8 mouse cellular contexts compared by ENCODE assay signal in the genomic region with DNA sequence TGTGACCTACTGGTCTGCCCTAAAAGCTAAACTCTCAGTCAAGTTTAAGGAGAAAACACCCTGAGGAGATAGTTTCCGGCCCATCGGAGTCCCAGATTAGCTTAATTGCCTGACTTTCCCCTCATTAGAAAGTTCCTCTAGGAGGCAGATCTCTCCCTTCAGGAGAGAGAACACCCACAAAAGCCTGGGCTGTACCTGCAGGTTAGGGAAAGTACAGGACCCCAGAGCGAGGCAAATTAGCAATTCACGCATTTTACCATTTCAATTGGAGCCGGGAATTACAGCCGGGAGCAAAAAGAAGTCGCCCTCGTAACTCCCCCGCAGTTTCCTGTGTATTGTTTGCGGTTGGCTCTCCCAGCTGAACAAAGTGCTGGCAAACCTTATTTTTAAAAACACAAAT. TPM values are rescaled to one million over a fixed set of nuclear protein-coding genes. Genes with fewer than 3 reads are reported as not detected.
DNase-seq lines count a peak whose midpoint lies in the region; ATAC-seq lines count a peak whose summit lies in the region.

No protein-coding gene starts in this region.

- intact Hi-C loops in heart, postnatal 14 days (cut with DNase I) = loop anchor here (10.0 kb wide), 2 partner anchors 48 to 148 kb away; a partner anchor contains a TSS

- no peaks in the 10 kb centered on the region for H3K9me3 ChIP-seq in hindbrain, embryonic 14.5 days (ENCODE audit: control insufficient read depth, low read length)
- no peaks in the 10 kb centered on the region for H3K9me3 ChIP-seq in midbrain, embryonic 15.5 days

- no peaks in the 10 kb centered on the region for H3K27me3 ChIP-seq in hindbrain, embryonic 14.5 days (ENCODE audit: control insufficient read depth, insufficient read depth, low read length)
- H3K27me3 ChIP-seq in midbrain, embryonic 15.5 days (replicated peaks) = no peaks in the 10 kb centered on the region

- no peak overlapping the region for H3K27ac ChIP-seq in hindbrain, embryonic 14.5 days
- H3K27ac ChIP-seq in midbrain, embryonic 15.5 days = no peak overlapping the region

- ATAC-seq in hindbrain, embryonic 14.5 days (ENCODE audit: low FRiP score) = no peak
- ATAC-seq in midbrain, embryonic 15.5 days (replicated peaks) = no peak

- H3K36me3 ChIP-seq in hindbrain, embryonic 14.5 days (replicated peaks; ENCODE audit: control insufficient read depth, insufficient read depth) = no peaks in the 10 kb centered on the region
- H3K36me3 ChIP-seq in midbrain, embryonic 15.5 days (replicated peaks) = no peaks in the 10 kb centered on the region

- 0 out of 2 replicates have a peak overlapping the region, but pooled peaks have one; percentile 7 for H3K9ac ChIP-seq in hindbrain, embryonic 14.5 days
- H3K9ac ChIP-seq in midbrain, embryonic 15.5 days = no peak overlapping the region

- H3K4me3 ChIP-seq in hindbrain, embryonic 14.5 days (replicated peaks; ENCODE audit: low read length) = no peak overlapping the region
- H3K4me3 ChIP-seq in midbrain, embryonic 15.5 days = no peak overlapping the region

- H3K4me2 ChIP-seq in hindbrain, embryonic 14.5 days (replicated peaks) = peak overlapping the region; percentile 29
- H3K4me2 ChIP-seq in midbrain, embryonic 15.5 days = peak overlapping the region; percentile 31; the same call in 1 of the 2 replicates

- H3K4me1 ChIP-seq in hindbrain, embryonic 14.5 days (replicated peaks; ENCODE audit: control insufficient read depth, insufficient read depth, low read length) = no peaks in the 10 kb centered on the region
- H3K4me1 ChIP-seq in midbrain, embryonic 15.5 days = peaks cover 9% of the 10 kb centered on the region; the same call in 1 of the 2 replicates

- 2% methylated on average over 10 of the region's 10 CpGs for WGBS in hindbrain, embryonic 14.5 days
- WGBS in midbrain, embryonic 15.5 days = 4% methylated on average over 10 of the region's 10 CpGs

- DNase-seq in heart, adult 11 months = peak; percentile 93
- no peak for DNase-seq in heart, postnatal 14 days
- peak; percentile 21 for DNase-seq in embryo, embryonic 10 days (ENCODE audit: low spot score)
- DNase-seq in hindbrain, embryonic 14.5 days (ENCODE audit: low spot score) = no peak
- no peak for DNase-seq in B cell, adult 2 months
- no peak for DNase-seq in cerebellum, adult 9-10 months
- DNase-seq in layer of hippocampus, adult 11-12 months (ENCODE audit: low spot score) = no peak

RNA-seq across cellular contexts. Expression of a gene that starts 25.2 kb away (rescaled TPM):
- 10 to 100 TPM; 36.8 to 38.2 TPM for total RNA-seq in heart, postnatal 14 days (2021)
- 27.4 and 30.9 TPM in 2 replicates for polyA plus RNA-seq in hindbrain, embryonic 14.5 days (2014; fragmentation: Nextera tagmentation; extraction: Ambion mirVana)
- polyA plus RNA-seq in midbrain, embryonic 15.5 days (2015; fragmentation: Nextera tagmentation; extraction: Ambion mirVana) = 42.1 and 42.5 TPM in 2 replicates

RNA-seq across cellular contexts. Expression of a gene that starts 29.1 kb away (rescaled TPM):
- total RNA-seq in heart, postnatal 14 days (2021) = 10 to 100 TPM; 69.1 to 70.7 TPM
- polyA plus RNA-seq in hindbrain, embryonic 14.5 days (2014; fragmentation: Nextera tagmentation; extraction: Ambion mirVana) = 377 and 384 TPM in 2 replicates
- 330 and 368 TPM in 2 replicates for polyA plus RNA-seq in midbrain, embryonic 15.5 days (2015; fragmentation: Nextera tagmentation; extraction: Ambion mirVana)

Comparison
In these comparisons a context has a peak if more than half of its experiments do, and no peak if none do; other contexts are left out.
1. DNase-seq: peak in heart, adult 11 months (single experiment) and embryo, embryonic 10 days (single experiment); none in heart, postnatal 14 days (0 of 2), hindbrain, embryonic 14.5 days (single experiment), B cell, adult 2 months (0 of 2), cerebellum, adult 9-10 months (single experiment) and layer of hippocampus, adult 11-12 months (single experiment).